Mouse (Mus musculus) liver, adult (tissue): ENCODE measurements around the gene Hist3h2ba.

Source experiments
- GATA4 ChIP-seq: IDR thresholded peaks from 2 replicates; pipeline ENCODE4 v1.6.1; 2014; ENCODE audit warnings: mild to moderate bottlenecking, low read length; ENCODE audit not compliant: insufficient replicate concordance

Hist3h2ba gene

DNA sequence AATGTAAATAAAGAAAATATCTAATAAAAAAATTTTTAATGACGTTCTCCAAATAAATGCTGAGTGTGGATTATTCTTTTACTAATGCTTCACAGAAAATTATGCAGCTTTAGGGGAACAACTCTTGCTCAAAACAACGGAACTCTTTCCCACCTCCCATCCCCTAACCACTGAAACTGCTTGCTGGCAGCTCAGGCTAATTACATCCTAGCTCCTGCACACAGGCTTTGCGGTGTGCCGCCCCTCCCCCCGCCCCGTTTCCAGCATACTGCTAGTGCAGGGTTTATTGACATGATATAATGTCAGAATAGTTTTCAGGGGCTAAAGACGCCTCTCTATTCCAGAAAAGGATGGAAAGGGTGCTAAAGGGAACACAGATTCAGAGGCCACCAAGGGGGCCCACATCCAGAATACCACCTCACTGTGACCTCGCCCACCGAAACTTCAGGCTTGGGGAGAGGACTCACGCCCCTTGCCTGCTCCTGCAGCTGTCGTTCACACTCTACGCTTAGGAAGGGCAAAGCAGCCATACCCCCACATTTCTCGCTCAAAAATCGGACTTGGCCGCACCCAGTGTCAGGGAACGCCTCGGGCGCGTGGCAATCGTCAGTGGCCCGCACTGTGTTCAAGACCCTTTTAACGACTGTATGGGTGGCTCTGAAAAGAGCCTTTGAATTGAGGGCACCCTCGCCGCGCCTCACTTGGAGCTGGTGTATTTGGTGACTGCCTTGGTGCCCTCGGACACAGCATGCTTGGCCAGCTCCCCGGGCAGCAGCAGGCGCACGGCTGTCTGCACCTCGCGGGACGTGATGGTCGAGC, 4.8 kb downstream of the Hist3h2ba start:
- TF ChIP-seq GATA4 = no peak

DNA sequence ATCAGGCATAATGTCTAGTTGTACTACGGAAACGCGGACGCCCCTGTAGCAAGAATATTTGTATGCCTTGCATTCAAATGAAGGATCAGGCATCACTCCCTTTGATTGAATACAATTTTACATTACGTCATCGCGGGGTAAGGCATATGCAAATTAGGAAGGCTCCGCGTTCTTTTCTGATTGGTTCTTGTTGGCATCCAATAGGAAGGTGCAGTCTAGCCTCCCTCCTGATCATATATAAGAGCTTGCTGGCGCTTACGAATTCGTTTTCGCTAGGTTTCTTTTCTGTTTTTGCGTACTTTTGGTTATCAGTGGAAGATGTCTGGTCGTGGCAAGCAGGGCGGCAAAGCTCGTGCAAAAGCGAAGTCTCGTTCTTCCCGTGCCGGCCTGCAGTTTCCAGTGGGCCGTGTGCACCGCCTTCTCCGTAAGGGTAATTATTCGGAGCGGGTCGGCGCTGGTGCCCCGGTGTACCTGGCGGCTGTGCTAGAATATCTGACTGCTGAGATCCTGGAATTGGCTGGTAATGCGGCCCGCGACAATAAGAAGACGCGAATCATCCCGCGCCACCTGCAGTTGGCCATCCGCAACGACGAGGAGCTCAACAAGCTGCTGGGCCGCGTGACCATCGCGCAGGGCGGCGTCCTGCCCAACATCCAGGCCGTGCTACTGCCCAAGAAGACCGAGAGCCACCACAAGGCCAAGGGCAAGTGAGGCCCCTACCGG, 5.9 kb downstream of the Hist3h2ba start, which contains the start of the genes Hist3h2a and Trim17:
Hist3h2a (plus strand) TSS at position 266 of the 723 bp plus-strand sequence.
Trim17 (plus strand) TSS at position 266 of the 723 bp plus-strand sequence.
- TF ChIP-seq GATA4 = no peak

DNA sequence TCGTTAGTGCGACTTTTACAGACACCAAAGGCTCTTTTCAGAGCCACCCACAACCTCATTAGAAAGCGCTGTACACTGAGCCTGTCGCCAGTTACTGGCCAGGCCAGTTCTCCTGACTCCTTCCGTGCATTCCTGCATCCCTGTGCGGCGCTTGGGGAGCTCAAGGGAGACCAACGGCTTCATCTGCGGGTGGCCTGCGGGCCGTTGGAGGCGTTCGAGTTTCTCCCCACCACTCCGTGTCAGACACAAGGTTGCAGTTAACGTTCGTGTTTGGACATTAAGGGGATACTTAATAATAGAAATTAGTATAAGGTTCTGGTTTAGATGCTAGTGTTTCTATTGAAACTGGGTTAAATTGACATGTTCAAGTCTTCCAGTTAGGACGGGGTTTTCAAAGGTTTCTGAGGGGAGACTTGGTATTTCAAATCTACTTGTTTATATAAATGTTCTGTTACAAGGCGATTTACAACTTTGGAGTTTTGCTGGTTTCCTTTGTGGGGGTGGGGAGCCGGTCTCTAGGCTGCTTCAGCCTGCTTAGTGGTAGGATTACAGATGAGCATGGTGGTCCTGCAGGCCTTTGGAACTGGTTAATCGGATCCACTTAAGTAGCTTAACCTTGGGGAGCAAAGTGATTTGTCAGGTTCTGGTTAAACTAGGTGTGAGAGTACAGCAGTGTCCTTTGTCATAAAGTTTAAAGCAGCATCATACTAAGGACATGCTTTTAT, 6.6 kb downstream of the Hist3h2ba start:
- TF ChIP-seq GATA4 = no peak

DNA sequence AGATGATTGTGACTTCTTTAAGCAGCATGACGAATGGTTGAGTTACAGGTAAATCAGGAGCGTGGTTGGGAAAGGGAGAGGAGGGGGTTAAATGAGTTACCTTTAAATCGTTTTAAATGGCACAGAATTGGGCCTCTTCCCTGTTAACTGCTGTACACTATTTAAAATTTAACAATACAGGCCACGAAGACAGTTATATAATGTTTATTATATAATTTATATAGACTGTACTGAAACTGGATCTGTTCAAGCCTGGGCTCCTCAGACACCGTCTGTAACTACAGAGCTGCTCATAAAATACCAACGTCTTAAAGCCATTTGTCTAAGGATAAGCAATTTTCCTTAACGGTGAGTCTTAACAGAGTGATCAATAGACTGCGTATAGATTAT, 7.1 kb downstream of the Hist3h2ba start:
- no peak for TF ChIP-seq GATA4

DNA sequence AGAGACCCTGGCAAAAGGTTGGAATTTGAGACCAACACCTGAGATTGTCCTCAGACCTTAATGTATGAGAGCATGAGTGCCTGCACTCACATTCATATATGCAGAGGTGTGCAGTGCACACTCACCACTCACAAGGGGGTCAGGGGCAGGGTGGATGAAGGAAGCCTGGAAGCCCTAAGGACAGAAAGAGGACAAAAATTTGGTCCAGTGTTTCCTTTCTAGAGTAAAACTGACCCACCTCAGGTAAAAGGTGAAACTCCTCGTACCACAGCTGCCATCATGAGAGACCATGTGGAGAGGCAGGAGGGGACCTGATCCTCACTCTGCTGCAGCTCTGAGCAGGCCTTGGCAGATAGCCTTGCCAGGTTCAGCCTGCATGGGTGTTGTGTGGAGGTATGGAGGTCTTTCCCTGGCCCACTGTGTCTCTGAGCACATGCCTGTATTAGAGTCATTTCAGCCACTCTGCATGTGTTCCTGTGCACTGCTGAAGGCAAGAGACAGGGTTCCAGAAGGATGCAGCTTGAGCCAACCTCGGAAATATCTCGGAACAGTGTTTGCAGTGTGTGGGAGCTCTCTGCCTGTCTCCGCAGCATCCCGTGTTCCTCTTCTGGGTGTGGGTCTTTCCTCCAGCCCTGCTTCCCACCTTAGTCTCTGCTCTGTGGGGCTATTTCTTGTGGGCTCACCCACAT, 8.7 kb downstream of the Hist3h2ba start:
- TF ChIP-seq GATA4 = no peak

DNA sequence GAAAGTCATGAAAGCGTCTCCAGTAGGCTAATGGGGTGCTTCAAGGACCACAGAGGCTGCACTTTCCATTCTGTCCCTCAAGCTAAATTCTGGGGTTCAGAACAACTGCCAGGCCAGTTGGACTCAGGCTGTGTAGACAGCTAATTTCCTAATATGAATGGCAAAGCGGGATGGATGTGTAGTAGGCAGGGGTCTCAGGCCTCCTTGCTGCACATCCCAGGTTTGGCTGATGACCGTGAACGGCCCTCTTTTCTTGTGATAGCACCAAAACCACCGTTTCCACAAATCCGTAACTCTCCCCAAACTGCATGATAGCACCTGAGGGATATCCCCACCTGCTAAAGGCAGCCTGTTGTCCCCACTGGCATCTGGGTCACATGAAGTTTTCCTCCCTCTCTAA, 9.8 kb downstream of the Hist3h2ba start:
- no peak for TF ChIP-seq GATA4

DNA sequence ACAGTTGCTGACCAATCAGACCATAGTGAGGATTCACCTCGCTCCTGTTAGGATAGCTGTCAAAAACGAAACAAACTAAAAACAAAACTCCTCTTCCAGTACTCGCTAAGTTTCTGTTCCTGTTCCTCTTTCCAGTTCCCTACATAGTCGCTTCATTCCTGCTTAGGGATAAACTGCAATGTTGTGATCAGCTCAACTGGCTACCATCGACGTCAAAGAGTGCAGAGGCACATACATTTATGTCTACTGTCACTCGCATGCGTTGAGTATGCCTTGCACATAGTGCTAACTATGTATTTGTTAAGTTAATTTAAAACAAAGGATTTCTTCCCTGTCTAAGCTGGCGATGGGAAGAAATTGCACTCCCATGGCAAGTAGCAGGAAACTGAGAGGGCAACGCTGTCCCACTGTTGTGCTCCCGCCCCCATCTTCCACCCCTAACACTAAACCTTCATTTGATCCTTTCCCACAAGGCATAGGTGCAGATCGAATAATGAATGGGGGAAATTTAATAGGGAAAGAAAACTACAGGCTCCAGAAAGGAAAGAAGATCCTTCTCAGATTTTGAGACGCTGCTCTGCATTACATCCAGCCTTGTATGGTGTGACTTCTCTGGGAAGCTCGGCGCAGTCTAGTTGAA, 10.6 kb downstream of the Hist3h2ba start:
- no peak for TF ChIP-seq GATA4

DNA sequence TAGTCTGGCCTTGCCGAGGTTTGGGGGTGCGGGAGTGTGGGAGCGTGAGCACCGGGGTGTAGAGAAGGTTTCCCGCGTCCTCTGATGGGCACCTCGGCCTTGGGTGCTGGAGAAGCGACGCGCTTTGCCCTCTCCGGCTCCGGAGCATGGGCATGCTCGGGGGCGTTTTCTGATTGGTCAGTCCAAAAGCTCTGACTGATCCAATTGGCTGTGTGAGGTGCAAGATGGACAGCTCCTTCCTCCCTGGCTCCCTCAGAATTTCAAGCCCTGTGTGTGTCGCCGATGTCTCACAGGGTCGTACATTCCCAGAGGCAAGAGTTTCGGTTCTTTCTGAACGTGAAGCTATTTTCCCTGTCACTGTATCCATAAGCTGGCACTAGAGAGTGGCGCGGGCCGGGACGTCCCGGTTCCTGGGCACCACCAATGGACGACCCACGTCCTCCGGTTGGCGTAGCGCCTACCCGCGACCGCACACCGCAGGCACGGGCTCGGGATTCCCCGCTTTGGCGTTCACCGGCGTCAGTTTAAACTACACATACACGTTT, 11.3 kb downstream of the Hist3h2ba start:
- TF ChIP-seq GATA4 = no peak

DNA sequence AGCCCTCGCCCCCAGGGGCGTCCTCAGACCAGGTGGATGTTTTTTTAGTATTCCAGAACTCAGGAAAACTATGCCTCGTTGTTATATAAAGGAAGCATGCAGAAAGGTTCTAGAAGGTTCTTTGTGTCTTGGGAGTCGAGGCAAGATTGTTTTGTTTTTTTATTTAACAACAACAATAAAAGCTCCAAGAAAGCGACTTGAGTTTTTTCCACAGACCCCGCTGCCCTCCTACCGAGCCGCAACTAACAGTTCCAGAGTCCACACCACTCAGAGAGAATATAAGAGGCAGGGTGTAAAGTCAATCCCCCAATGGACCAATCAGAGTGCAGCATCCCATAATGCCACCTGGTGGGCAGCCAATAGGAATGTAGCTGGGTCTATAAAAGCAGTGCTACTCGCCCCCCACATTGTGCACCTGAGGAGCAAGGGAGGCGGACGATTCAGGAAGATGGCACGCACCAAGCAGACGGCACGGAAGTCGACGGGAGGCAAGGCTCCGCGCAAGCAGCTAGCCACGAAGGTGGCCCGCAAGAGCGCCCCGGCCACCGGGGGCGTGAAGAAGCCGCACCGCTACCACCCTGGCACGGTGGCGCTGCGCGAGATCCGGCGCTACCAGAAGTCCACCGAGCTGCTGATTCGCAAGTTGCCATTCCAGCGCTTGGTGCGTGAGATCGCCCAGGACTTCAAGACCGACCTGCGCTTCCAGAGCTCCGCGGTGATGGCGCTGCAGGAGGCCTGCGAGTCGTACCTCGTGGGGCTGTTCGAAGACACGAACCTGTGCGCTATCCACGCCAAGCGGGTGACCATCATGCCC, 12.9 kb downstream of the Hist3h2ba start:
- TF ChIP-seq GATA4 = no peak

DNA sequence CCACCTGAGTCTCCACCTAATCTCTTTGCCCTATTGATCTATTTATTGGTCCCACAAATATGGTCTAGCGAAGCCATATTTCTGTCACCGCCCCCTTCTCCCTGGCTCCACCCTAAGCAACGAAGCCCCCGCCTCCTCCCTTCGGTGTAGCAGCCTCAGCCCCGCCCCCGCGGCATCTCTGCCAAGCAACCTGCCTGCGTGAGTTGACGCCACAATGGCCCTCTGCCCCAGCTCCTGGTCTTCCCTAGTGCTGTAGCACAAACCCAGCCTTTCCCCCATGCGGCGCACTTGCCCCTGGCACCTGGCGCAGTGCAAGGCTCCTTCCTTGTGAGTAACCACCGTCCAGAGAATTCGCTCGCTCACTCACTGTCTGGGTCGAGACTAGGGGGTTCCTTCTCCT, 14.8 kb downstream of the Hist3h2ba start:
- TF ChIP-seq GATA4 = no peak

DNA sequence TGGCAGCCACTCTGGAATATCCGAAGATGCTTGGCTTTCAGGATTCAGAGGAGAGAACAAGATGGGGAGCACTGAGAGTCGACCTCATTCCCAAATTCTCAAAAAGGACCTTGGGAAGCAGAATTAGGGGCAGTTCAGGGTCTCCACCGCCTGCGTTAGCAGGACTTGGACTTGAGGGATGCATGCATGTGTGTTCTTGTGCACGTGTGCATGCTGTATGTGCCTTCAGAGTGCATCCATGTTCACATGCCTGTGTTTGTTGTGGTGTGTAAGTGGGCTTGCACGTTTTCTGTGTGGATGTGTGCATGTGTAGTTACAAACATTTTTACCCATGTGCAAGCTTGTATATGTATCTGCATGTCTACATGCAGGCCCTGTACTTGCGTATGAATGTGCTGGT, 15.5 kb downstream of the Hist3h2ba start:
- no peak for TF ChIP-seq GATA4

DNA sequence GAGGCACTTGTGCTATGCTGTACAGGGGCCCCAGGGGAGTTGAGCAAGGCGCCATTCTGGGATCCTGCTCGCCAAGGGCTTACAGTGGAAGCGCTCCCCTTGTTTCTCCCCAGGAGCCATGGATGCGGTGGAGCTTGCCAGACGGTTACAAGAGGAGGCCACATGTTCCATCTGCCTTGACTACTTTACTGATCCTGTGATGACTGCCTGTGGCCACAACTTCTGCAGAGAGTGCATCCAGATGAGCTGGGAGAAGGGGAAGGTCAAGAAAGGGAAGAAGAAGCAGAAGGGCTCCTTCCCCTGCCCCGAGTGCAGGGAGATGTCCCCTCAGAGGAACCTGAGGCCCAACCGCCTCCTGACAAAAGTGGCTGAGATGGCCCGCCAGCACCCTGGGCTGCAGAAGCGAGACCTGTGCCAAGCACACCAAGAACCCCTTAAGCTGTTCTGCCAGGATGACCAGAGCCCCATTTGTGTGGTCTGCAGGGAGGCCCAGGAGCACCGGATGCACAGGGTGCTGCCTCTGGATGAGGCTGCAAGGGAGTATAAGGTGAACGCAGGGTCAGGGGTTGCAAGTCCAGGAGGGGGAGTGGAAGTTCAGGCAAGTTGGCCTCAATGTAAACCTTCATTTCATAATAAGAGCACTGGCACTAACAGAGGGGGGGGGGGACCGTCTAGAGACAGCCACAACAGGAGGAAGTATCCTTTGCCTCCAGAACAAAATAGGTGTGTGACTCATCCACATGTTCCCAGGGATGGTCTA, 16.5 kb downstream of the Hist3h2ba start:
- no peak for TF ChIP-seq GATA4

DNA sequence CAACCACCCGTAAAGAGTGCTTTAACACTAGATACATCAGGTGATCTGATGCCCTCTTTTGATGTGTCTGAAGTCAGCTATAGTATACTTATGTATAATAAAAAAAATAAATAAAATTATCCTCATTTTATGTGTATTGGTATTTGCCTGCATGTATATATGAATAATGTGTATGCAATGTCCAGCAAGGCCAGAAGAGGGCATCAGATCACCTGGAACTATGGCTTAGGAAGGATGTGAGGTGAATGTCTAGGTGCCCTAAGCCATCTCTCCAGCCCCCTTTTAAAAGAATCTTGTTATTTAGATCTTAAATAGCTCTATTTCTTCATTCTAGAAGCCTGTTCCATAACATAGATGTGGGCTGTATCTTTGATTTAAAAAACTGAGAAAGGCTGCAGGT, 18.6 kb downstream of the Hist3h2ba start:
- TF ChIP-seq GATA4 = no peak
